Mouse (Mus musculus) bone marrow macrophage, adult 2 months (primary cell): Measurements from ENCODE around the gene Macrod2.

Source experiments
- CTCF ChIP-seq: IDR thresholded peaks from 2 replicates; pipeline ENCODE4 v1.5.1; 2012; ENCODE audit warnings: low read depth, mild to moderate bottlenecking, low read length, moderate library complexity
- POLR2A ChIP-seq: IDR thresholded peaks from 2 replicates; pipeline ENCODE4 v1.6.1; 2012; ENCODE audit warnings: mild to moderate bottlenecking, low read depth, low read length, borderline replicate concordance

DNA sequence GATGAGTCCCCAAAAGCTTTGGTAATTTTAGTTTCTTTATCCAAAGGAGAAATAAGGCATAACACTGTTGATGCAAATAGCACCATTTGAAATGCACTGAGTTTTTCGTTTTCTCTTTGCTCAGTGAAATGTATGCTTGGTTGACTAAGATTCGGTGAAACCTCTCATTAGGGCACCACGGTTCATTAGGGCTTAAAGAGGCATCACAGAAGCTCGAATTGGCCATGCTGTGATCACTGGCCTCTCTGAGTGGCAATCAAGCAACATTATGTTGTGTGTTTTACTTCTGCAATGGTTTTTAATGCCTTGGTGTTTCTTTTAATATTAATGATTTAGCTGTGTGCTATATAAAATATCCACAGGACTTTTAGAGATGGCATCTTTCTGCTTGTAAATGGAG is 768.8 kb downstream of the Macrod2 start:
- no peak for TF ChIP-seq POLR2A
- TF ChIP-seq CTCF = no peak
